Mouse (Mus musculus) 3134 (cell line): ENCODE results near the gene Abcc10.

Experiments used
- DNase-seq: peaks from one replicate; pipeline ENCODE4 v3.0.0-alpha.2; 2011; ENCODE audit warnings: low spot score; ENCODE audit not compliant: insufficient read length; ENCODE audit errors: extremely low read depth

The Abcc10 gene

GRCm38 (mm10) chr17:46262201-46262694 lies 65.9 kb downstream of the Abcc10 start:
- no peak for DNase-seq

GRCm38 (mm10) chr17:46259675-46260074 lies 68.5 kb downstream of the Abcc10 start:
- DNase-seq: no peak

GRCm38 (mm10) chr17:46258279-46259053 lies 69.7 kb downstream of the Abcc10 start:
- DNase-seq: no peak

- no peak for DNase-seq
Measured at GRCm38 (mm10) chr17:46255147-46255546, 73.0 kb downstream of the Abcc10 start.

GRCm38 (mm10) chr17:46254106-46254505 lies 74.0 kb downstream of the Abcc10 start:
- no peak for DNase-seq

GRCm38 (mm10) chr17:46253452-46254084 lies 74.6 kb downstream of the Abcc10 start, which contains the start of gene Lrrc73:
Gene Lrrc73, plus strand, starts transcription at chr17:46253531.
- DNase-seq: peak; percentile 86
